Mouse (Mus musculus): Measurements from ENCODE around the gene Sh3rf1. TPM values are rescaled to one million over a fixed set of nuclear protein-coding genes. Genes with fewer than 3 reads are reported as not detected.

Gene Sh3rf1
- polyA plus RNA-seq (2012; rRNA removed) = 8.2 and 15.9 TPM in 2 replicates

- under 1% methylated on average over 72 of the region's 84 CpGs for WGBS
- peak; percentile 50 for DNase-seq (ENCODE audit: low read depth, low spot score)
These were observed at the start of gene Sh3rf1 for GRCm38 (mm10) chr8:61223729-61224379. Gene Sh3rf1 (plus strand): TSS chr8:61223872.

GRCm38 (mm10) chr8:61173921-61174492, 49.7 kb upstream of the Sh3rf1 start:
- WGBS = 91% methylated on average over 7 of the region's 7 CpGs
- no peak for DNase-seq (ENCODE audit: low read depth, low spot score)

- 52% methylated on average over 2 of the region's 2 CpGs for WGBS
- DNase-seq (ENCODE audit: low read depth, low spot score) = no peak
These were observed 47.8 kb upstream of the Sh3rf1 start for GRCm38 (mm10) chr8:61175876-61176275.

GRCm38 (mm10) chr8:61177680-61178593, 45.7 kb upstream of the Sh3rf1 start:
- 72% methylated on average over 11 of the region's 12 CpGs for WGBS
- no peak for DNase-seq (ENCODE audit: low read depth, low spot score)

- no peak for DNase-seq (ENCODE audit: low read depth, low spot score)
- 82% methylated on average over 11 of the region's 11 CpGs for WGBS
These were observed 45.0 kb upstream of the Sh3rf1 start for GRCm38 (mm10) chr8:61178594-61179140.

GRCm38 (mm10) chr8:61181592-61181991, 42.1 kb upstream of the Sh3rf1 start:
- WGBS = 64% methylated on average over 2 of the region's 2 CpGs
- no peak for DNase-seq (ENCODE audit: low read depth, low spot score)

GRCm38 (mm10) chr8:61182020-61182419, 41.7 kb upstream of the Sh3rf1 start:
- 67% methylated on average over 4 of the region's 4 CpGs for WGBS
- DNase-seq (ENCODE audit: low read depth, low spot score) = no peak

- WGBS = 71% methylated on average over 5 of the region's 5 CpGs
- DNase-seq (ENCODE audit: low read depth, low spot score) = no peak
These were observed 38.1 kb upstream of the Sh3rf1 start for GRCm38 (mm10) chr8:61185274-61186198.

GRCm38 (mm10) chr8:61194306-61194925, 29.3 kb upstream of the Sh3rf1 start:
- DNase-seq (ENCODE audit: low read depth, low spot score) = no peak
- 75% methylated on average over 5 of the region's 5 CpGs for WGBS

GRCm38 (mm10) chr8:61200254-61200887, 23.3 kb upstream of the Sh3rf1 start:
- no peak for DNase-seq (ENCODE audit: low read depth, low spot score)
- WGBS = 69% methylated on average over 6 of the region's 6 CpGs

GRCm38 (mm10) chr8:61203035-61203826, 20.4 kb upstream of the Sh3rf1 start:
- no peak for DNase-seq (ENCODE audit: low read depth, low spot score)
- 86% methylated on average over 5 of the region's 5 CpGs for WGBS

- DNase-seq (ENCODE audit: low read depth, low spot score) = no peak
- 80% methylated on average over 2 of the region's 2 CpGs for WGBS
These were observed 16.8 kb upstream of the Sh3rf1 start for GRCm38 (mm10) chr8:61206876-61207275.

- no peak for DNase-seq (ENCODE audit: low read depth, low spot score)
- WGBS = 47% methylated on average over 4 of the region's 4 CpGs
These were observed 16.0 kb upstream of the Sh3rf1 start for GRCm38 (mm10) chr8:61207636-61208035.

GRCm38 (mm10) chr8:61208719-61209118, 15.0 kb upstream of the Sh3rf1 start:
- DNase-seq (ENCODE audit: low read depth, low spot score) = no peak
- WGBS = 92% methylated on average over 9 of the region's 9 CpGs

- 90% methylated on average over 8 of the region's 8 CpGs for WGBS
These were observed 12.8 kb upstream of the Sh3rf1 start for GRCm38 (mm10) chr8:61210836-61211235.

GRCm38 (mm10) chr8:61215081-61215819, 8.4 kb upstream of the Sh3rf1 start:
- 85% methylated on average over 5 of the region's 5 CpGs for WGBS
- no peak for DNase-seq (ENCODE audit: low read depth, low spot score)

More at GRCm38 (mm10) chr8:61210836-61211235, 12.8 kb upstream of the Sh3rf1 start:
- DNase-seq (ENCODE audit: low read depth, low spot score) = no peak

GRCm38 (mm10) chr8:61217017-61217416, 6.7 kb upstream of the Sh3rf1 start:
- DNase-seq (ENCODE audit: low read depth, low spot score) = no peak
- 58% methylated on average over 3 of the region's 3 CpGs for WGBS
